Mouse (Mus musculus): ENCODE results near the gene Sv2a.

- TF ChIP-seq CTCF (IDR thresholded peaks at IDR 0.05; ENCODE audit: low read depth, low read length) (no peak), POLR2A (IDR thresholded peaks at IDR 0.05; ENCODE audit: borderline replicate concordance, low read depth, low read length) (no peak)
These were observed 41.8 kb downstream of the Sv2a start for GRCm38 (mm10) chr3:96222774-96223173.

Data from bone marrow macrophage, adult 2 months (primary cell).